Mouse (Mus musculus) erythroblast, embryonic 14.5 days (primary cell): Measurements from ENCODE around the gene Mcts2.

Experiments
- GATA1 ChIP-seq: IDR thresholded peaks from 2 replicates; pipeline ENCODE4 v1.6.1; 2012; ENCODE audit warnings: low read length, inconsistent platforms, mixed read lengths
- TAL1 ChIP-seq: IDR thresholded peaks from 3 replicates; pipeline ENCODE4 v1.6.1; 2012; ENCODE audit warnings: low read length, inconsistent platforms, mixed read lengths

GRCm38 (mm10) chr2:152675252-152675791, 11.5 kb upstream of the Mcts2 start:
- TF ChIP-seq GATA1 (no peak), TAL1 (no peak)
